Mouse (Mus musculus) hindbrain, embryonic 12.5 days (tissue): ENCODE measurements around the gene Msrb2. TPM values are rescaled to one million over a fixed set of nuclear protein-coding genes. Genes with fewer than 3 reads are reported as not detected.
A peak's percentile ranks its signal among the peaks of the same experiment; 100 is the strongest.

Experiments
- ATAC-seq: fragments of 200-750 bp; cut with Nextera tagmentation; 2 replicates; pipeline ENCODE4 v1.8.0; 2017; ENCODE audit warnings: moderate TSS enrichment; ENCODE audit not compliant: low FRiP score
- H3K27ac ChIP-seq: fragments of 300-500 bp; sonication (generic); 2 replicates; pipeline ENCODE4 v1.5.1; 2016; ENCODE audit warnings: mild to moderate bottlenecking
- H3K27me3 ChIP-seq: fragments of 300-500 bp; sonication (generic); 2 replicates; pipeline ENCODE4 v1.6.1; 2016; ENCODE audit warnings: mild to moderate bottlenecking
- H3K36me3 ChIP-seq: fragments of 300-500 bp; sonication (generic); 2 replicates; pipeline ENCODE4 v1.6.1; 2016; ENCODE audit warnings: mild to moderate bottlenecking
- H3K4me1 ChIP-seq: fragments of 300-500 bp; sonication (generic); 2 replicates; pipeline ENCODE4 v1.6.1; 2016
- H3K4me2 ChIP-seq: fragments of 300-500 bp; sonication (generic); replicated peaks from 2 replicates; pipeline ENCODE4 v1.6.1; 2016; ENCODE audit warnings: mild to moderate bottlenecking
- H3K4me3 ChIP-seq: fragments of 300-500 bp; sonication (generic); 2 replicates; pipeline ENCODE4 v1.5.1; 2016; ENCODE audit warnings: mild to moderate bottlenecking
- H3K9ac ChIP-seq: fragments of 300-500 bp; sonication (generic); 2 replicates; pipeline ENCODE4 v1.6.1; 2016; ENCODE audit warnings: mild to moderate bottlenecking, moderate library complexity
- H3K9me3 ChIP-seq: fragments of 300-500 bp; sonication (generic); replicated peaks from 2 replicates; pipeline ENCODE4 v1.6.1; 2016; ENCODE audit warnings: mild to moderate bottlenecking
- WGBS: fragments of 180-500 bp; shearing (Covaris S2); methylation state at CpG from one replicate; pipeline ENCODE4 v1.1.7; 2016; 5-methylcytosine and 5-hydroxymethylcytosine counted together
- polyA plus RNA-seq: library from polyadenylated mRNA; unstranded; fragments of >200 nt; fragmentation: Nextera tagmentation; extraction: Ambion mirVana; gene quantifications from 2 replicates; pipeline ENCODE4 v1.2.1, GENCODE M21; 2016

Msrb2 gene
- polyA plus RNA-seq, 1 experiment from 2014 or later = 15.6 TPM

- Histone ChIP-seq H3K36me3 (no peaks in the 10 kb centered on the region), H3K4me2 (peak overlapping the region; percentile 46), H3K9me3 (no peaks in the 10 kb centered on the region), H3K27ac (no peak overlapping the region), H3K4me1 (peaks cover 27% of the 10 kb centered on the region), H3K27me3 (peaks cover 93% of the 10 kb centered on the region), H3K9ac (no peak overlapping the region), H3K4me3 (peak overlapping the region; percentile 21)
- under 1% methylated on average over 33 of the region's 33 CpGs for WGBS
- peak; percentile 65 for ATAC-seq
Measured at GRCm38 (mm10) chr2:19430746-19431145, 59.5 kb downstream of the Msrb2 start.

- Histone ChIP-seq H3K27ac (no peak overlapping the region), H3K4me1 (peaks cover 27% of the 10 kb centered on the region), H3K36me3 (no peaks in the 10 kb centered on the region), H3K4me3 (peak overlapping the region; percentile 21), H3K9me3 (no peaks in the 10 kb centered on the region), H3K27me3 (peaks cover 96% of the 10 kb centered on the region), H3K9ac (no peak overlapping the region), H3K4me2 (peak overlapping the region; percentile 46)
- peak; percentile 77 for ATAC-seq
- WGBS = 1% methylated on average over 18 of the region's 18 CpGs
Measured at GRCm38 (mm10) chr2:19431186-19431585, 59.9 kb downstream of the Msrb2 start.

DNA sequence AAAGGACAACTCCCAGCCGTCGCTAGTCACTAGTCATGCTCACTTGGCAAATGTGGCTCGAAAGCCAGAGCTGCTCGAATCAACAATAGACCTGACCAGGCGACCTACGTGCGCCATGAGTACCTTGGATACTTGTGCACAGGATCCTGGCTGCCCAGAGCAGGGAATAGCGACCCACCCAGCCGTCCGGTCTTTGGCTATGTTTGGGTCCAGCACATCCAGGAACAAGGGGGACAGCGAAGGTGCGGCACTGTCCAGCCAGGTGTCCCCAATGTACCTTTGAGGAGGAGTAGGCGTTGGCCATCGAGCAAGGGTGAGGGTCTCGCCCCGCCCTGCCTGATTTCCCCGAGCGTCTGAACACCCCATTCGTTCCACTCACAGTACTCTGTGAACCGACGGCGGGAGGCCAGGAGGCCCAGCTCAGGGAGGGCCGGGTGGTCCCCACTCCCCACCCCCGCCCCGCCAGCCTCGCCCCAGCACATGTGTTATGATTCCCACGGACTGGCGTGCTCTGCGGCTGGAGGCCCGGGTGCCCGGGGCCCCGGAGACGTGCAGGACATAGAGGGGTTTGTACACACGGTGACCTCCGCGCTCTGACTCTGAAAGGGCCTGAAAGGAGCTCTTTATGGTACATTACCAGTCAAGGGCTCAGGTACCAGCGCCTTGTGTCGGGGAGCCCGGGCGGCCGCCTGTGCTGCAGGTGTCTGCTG, 60.5 kb downstream of the Msrb2 start:
- Histone ChIP-seq H3K9ac (no peak overlapping the region), H3K4me1 (peaks cover 27% of the 10 kb centered on the region), H3K27ac (no peak overlapping the region; the same call in 1 of the 2 replicates), H3K36me3 (no peaks in the 10 kb centered on the region), H3K9me3 (no peaks in the 10 kb centered on the region), H3K4me3 (0 out of 2 replicates have a peak overlapping the region, but pooled peaks have one; percentile 21), H3K4me2 (peak overlapping the region; percentile 46), H3K27me3 (peaks cover 95% of the 10 kb centered on the region)
- WGBS = 2% methylated on average over 41 of the region's 41 CpGs
- ATAC-seq = peak; percentile 72

GRCm38 (mm10) chr2:19444346-19444745, 73.1 kb downstream of the Msrb2 start:
- Histone ChIP-seq H3K27ac (no peak overlapping the region), H3K4me3 (no peak overlapping the region), H3K4me2 (no peak overlapping the region), H3K9ac (no peak overlapping the region), H3K9me3 (no peaks in the 10 kb centered on the region), H3K36me3 (no peaks in the 10 kb centered on the region), H3K4me1 (peaks cover 24% of the 10 kb centered on the region), H3K27me3 (peaks cover 92% of the 10 kb centered on the region)
- under 1% methylated on average over 9 of the region's 9 CpGs for WGBS
- ATAC-seq = no peak

Other genes starting within 250 kb of the Msrb2 start
- gene Armc3, start 172.1 kb upstream of the Msrb2 start, polyA plus RNA-seq = 1.6 and 1.9 TPM in 2 replicates
- 6.3 and 7.1 TPM in 2 replicates for gene Ptf1a, start 74.2 kb downstream of the Msrb2 start, polyA plus RNA-seq
- gene 4921504E06Rik, start 182.5 kb downstream of the Msrb2 start, polyA plus RNA-seq = 0.48 and 0.75 TPM in 2 replicates